Mouse (Mus musculus) effector memory CD4-positive, alpha-beta T cell, adult 7 months (primary cell): ENCODE data around the gene Fpr-rs4. TPM values are rescaled to one million over a fixed set of nuclear protein-coding genes. Genes with fewer than 3 reads are reported as not detected.

ENCODE experiments used
- polyA plus RNA-seq: library from polyadenylated mRNA; unstranded; fragments of 100-300 nt; shearing (Covaris generic); gene quantifications from one replicate; pipeline ENCODE4 v1.2.1, GENCODE M21; 2017

Fpr-rs4 gene
- not detected for polyA plus RNA-seq

DNA sequence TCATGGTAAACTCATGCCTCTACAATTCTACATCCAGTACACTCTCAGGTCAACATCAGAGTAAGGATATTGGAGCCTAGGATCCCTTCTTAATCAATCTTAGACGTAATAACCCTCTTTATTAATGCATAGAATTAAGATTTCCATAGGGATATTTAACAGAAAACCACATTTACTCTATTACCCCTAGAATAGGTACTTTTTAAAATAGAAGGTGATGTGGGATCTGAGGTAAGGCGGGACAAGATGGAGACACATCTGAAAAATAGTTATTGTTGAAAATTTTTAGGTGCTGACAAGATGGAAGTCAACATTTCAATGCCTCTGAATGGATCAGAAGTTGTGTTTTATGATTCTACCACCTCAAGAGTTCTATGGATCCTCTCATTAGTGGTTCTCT, at the start of gene Fpr-rs4:
Gene Fpr-rs4, plus strand, starts transcription at position 301 of the 400 bp plus-strand sequence.

DNA sequence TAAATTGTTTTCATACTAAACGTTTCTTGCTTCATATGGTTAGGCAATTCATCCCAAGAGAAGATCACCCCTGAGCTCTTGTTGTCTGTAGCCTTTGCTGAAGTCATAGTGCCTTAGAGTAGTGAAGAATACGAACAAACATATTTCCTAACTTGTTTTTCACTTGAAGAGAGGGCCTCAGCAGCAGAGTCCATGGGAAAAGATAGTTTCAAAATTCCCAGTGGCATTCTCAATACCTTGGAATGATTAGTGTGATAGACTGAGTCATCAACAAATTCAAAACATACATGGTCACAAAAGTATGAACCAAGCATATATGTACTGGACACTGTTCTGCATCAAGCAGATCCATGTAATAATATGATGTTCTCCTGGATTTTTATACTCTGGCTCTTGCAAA, 27.6 kb downstream of the Fpr-rs4 start, which contains the start of gene Vmn2r124:
Gene Vmn2r124, plus strand, starts transcription at position 301 of the 400 bp plus-strand sequence.

Other genes with a start within 250 kb of the Fpr-rs4 start
- gene Spaca6, start 194.6 kb upstream of the Fpr-rs4 start, polyA plus RNA-seq = 3.2 TPM
- 0.11 TPM for gene Has1, start 166.5 kb upstream of the Fpr-rs4 start, polyA plus RNA-seq
- not detected for gene Fpr1, start 137.8 kb upstream of the Fpr-rs4 start, polyA plus RNA-seq
- not detected for gene Fpr2, start 133.9 kb upstream of the Fpr-rs4 start, polyA plus RNA-seq
- 0.61 TPM for gene Fpr3, start 133.9 kb upstream of the Fpr-rs4 start, polyA plus RNA-seq
- gene Vmn2r124, start 27.7 kb downstream of the Fpr-rs4 start, polyA plus RNA-seq = 0.09 TPM
- gene Vmn2r91, start 63.3 kb downstream of the Fpr-rs4 start, polyA plus RNA-seq = not detected
- 0.09 TPM for gene Vmn2r92, start 130.2 kb downstream of the Fpr-rs4 start, polyA plus RNA-seq